27 mouse cellular contexts compared by ENCODE assay signal in genomic region chr17:85700028-85700427, GRCm38 (mm10). TPM values are rescaled to one million over a fixed set of nuclear protein-coding genes. Genes with fewer than 3 reads are reported as not detected.
DNase-seq lines count a peak whose midpoint lies in the region; ATAC-seq lines count a peak whose summit lies in the region.
"Had no signal": no experiment of that assay in that cellular context is flagged by ENCODE, and none has a peak within 500 bp of the region (broad histone marks: within the 10 kb centered on the region; RNA-seq: fewer than 3 reads in every experiment).

No protein-coding gene starts in this region.

- no peaks in the 10 kb centered on the region for H3K9me3 ChIP-seq in forebrain, embryonic 11.5 days (ENCODE audit: control insufficient read depth, low read length)
- no peaks in the 10 kb centered on the region for H3K9me3 ChIP-seq in forebrain, embryonic 12.5 days
- no peaks in the 10 kb centered on the region for H3K9me3 ChIP-seq in midbrain, embryonic 11.5 days (ENCODE audit: control insufficient read depth, low read length)
- H3K9me3 ChIP-seq in midbrain, embryonic 13.5 days = no peaks in the 10 kb centered on the region
- H3K9me3 ChIP-seq: embryonic facial prominence, embryonic 12.5 days; embryonic facial prominence, embryonic 15.5 days; forebrain, embryonic 13.5 days; G1E; heart, embryonic 10.5 days; heart, embryonic 13.5 days had no signal

- H3K27ac ChIP-seq in forebrain, embryonic 11.5 days (ENCODE audit: low read depth, low read length) = no peak overlapping the region
- H3K27ac ChIP-seq in forebrain, embryonic 12.5 days = no peak overlapping the region
- no peak overlapping the region for H3K27ac ChIP-seq in midbrain, embryonic 11.5 days (ENCODE audit: low read depth, low read length)
- H3K27ac ChIP-seq in midbrain, embryonic 13.5 days = no peak overlapping the region
- H3K27ac ChIP-seq: embryonic facial prominence, embryonic 12.5 days; embryonic facial prominence, embryonic 15.5 days; forebrain, embryonic 13.5 days; heart, adult 2 months; heart, embryonic 10.5 days; heart, embryonic 13.5 days; hindbrain, embryonic 14.5 days; hindbrain, postnatal 0 days had no signal

- no peak overlapping the region for H3K9ac ChIP-seq in forebrain, embryonic 11.5 days (ENCODE audit: low read length)
- no peak overlapping the region for H3K9ac ChIP-seq in forebrain, embryonic 12.5 days
- H3K9ac ChIP-seq in midbrain, embryonic 11.5 days (ENCODE audit: low read length) = no peak overlapping the region
- no peak overlapping the region for H3K9ac ChIP-seq in midbrain, embryonic 13.5 days (replicated peaks)
- H3K9ac ChIP-seq: embryonic facial prominence, embryonic 12.5 days; embryonic facial prominence, embryonic 15.5 days; forebrain, embryonic 13.5 days; heart, embryonic 13.5 days; hindbrain, embryonic 14.5 days had no signal

- H3K4me3 ChIP-seq in forebrain, embryonic 11.5 days (ENCODE audit: low read depth, low read length) = no peak overlapping the region
- H3K4me3 ChIP-seq in forebrain, embryonic 12.5 days (replicated peaks) = no peak overlapping the region
- H3K4me3 ChIP-seq in midbrain, embryonic 11.5 days (ENCODE audit: low read depth, low read length) = no peak overlapping the region
- H3K4me3 ChIP-seq in midbrain, embryonic 13.5 days (replicated peaks) = no peak overlapping the region
- H3K4me3 ChIP-seq: embryonic facial prominence, embryonic 12.5 days; embryonic facial prominence, embryonic 15.5 days; forebrain, embryonic 13.5 days; heart, adult 2 months; heart, embryonic 10.5 days; heart, embryonic 13.5 days had no signal

- DNase-seq in forebrain, embryonic 11.5 days (ENCODE audit: low spot score) = peak; percentile 16
- peak; percentile 35 for DNase-seq in midbrain, embryonic 11.5 days (ENCODE audit: low spot score, missing footprints)
- DNase-seq in right cerebral cortex, postnatal 4 days = peak; percentile 59
- no peak for DNase-seq in right cerebral cortex, postnatal 36 days (ENCODE audit: low spot score in 2 of 2)
- DNase-seq in spleen, adult 12 weeks (ENCODE audit: low spot score) = no peak
- DNase-seq: adrenal gland, adult 2 months; adrenal gland, postnatal 14 days; B cell, adult 2 months; cerebellum, adult 11-12 months; cerebellum, adult 8-10 months; gastrocnemius, postnatal 10 days; gastrocnemius, postnatal 36 days; heart, adult 2 months; heart, postnatal 14 days; heart, postnatal 4 days had no signal

- H3K36me3 ChIP-seq in forebrain, embryonic 11.5 days (ENCODE audit: control insufficient read depth, insufficient read depth, low read length) = no peaks in the 10 kb centered on the region
- no peaks in the 10 kb centered on the region for H3K36me3 ChIP-seq in forebrain, embryonic 12.5 days (replicated peaks)
- H3K36me3 ChIP-seq in midbrain, embryonic 11.5 days (ENCODE audit: control insufficient read depth, insufficient read depth, low read length) = no peaks in the 10 kb centered on the region
- H3K36me3 ChIP-seq in midbrain, embryonic 13.5 days = no peaks in the 10 kb centered on the region
- H3K36me3 ChIP-seq: embryonic facial prominence, embryonic 12.5 days; embryonic facial prominence, embryonic 15.5 days; G1E; heart, embryonic 10.5 days; heart, embryonic 13.5 days had no signal

- no peak overlapping the region for H3K4me2 ChIP-seq in forebrain, embryonic 11.5 days (ENCODE audit: low read depth, low read length, severe bottlenecking)
- H3K4me2 ChIP-seq in forebrain, embryonic 12.5 days = no peak overlapping the region
- no peak overlapping the region for H3K4me2 ChIP-seq in midbrain, embryonic 11.5 days
- no peak overlapping the region for H3K4me2 ChIP-seq in midbrain, embryonic 13.5 days (replicated peaks)
- H3K4me2 ChIP-seq: embryonic facial prominence, embryonic 12.5 days; embryonic facial prominence, embryonic 15.5 days; forebrain, embryonic 13.5 days; heart, embryonic 13.5 days; hindbrain, embryonic 14.5 days had no signal

- no peaks in the 10 kb centered on the region for H3K4me1 ChIP-seq in forebrain, embryonic 11.5 days (replicated peaks; ENCODE audit: control insufficient read depth, insufficient read depth, low read length)
- H3K4me1 ChIP-seq in forebrain, embryonic 12.5 days = no peaks in the 10 kb centered on the region
- H3K4me1 ChIP-seq in midbrain, embryonic 11.5 days (ENCODE audit: control insufficient read depth, insufficient read depth, low read length) = no peaks in the 10 kb centered on the region
- H3K4me1 ChIP-seq in midbrain, embryonic 13.5 days (replicated peaks) = no peaks in the 10 kb centered on the region
- H3K4me1 ChIP-seq: embryonic facial prominence, embryonic 15.5 days; forebrain, embryonic 13.5 days had no signal

- H3K27me3 ChIP-seq in forebrain, embryonic 11.5 days (ENCODE audit: control insufficient read depth, insufficient read depth, low read length) = no peaks in the 10 kb centered on the region; the same call in 1 of the 2 replicates
- peaks cover 40% of the 10 kb centered on the region for H3K27me3 ChIP-seq in forebrain, embryonic 12.5 days
- H3K27me3 ChIP-seq in midbrain, embryonic 11.5 days (ENCODE audit: control insufficient read depth, insufficient read depth, low read length) = peaks cover 10% of the 10 kb centered on the region
- peaks cover 62% of the 10 kb centered on the region for H3K27me3 ChIP-seq in midbrain, embryonic 13.5 days

- no peak for ATAC-seq in forebrain, embryonic 11.5 days (replicated peaks; ENCODE audit: low FRiP score)
- ATAC-seq in forebrain, embryonic 12.5 days (ENCODE audit: low FRiP score) = no peak
- no peak for ATAC-seq in midbrain, embryonic 11.5 days (ENCODE audit: low FRiP score)
- no peak for ATAC-seq in midbrain, embryonic 13.5 days
- ATAC-seq: forebrain, embryonic 13.5 days; forebrain, embryonic 16.5 days; hindbrain, postnatal 0 days; Patski had no signal

- 88% methylated on average over 4 of the region's 4 CpGs for WGBS in forebrain, embryonic 11.5 days
- 84% methylated on average over 4 of the region's 4 CpGs for WGBS in forebrain, embryonic 12.5 days
- WGBS in midbrain, embryonic 11.5 days = 80% methylated on average over 4 of the region's 4 CpGs
- 88% methylated on average over 4 of the region's 4 CpGs for WGBS in midbrain, embryonic 13.5 days

RNA-seq across cellular contexts. Expression of gene Six2, which starts 12.0 kb away (rescaled TPM):
- polyA plus RNA-seq in forebrain, embryonic 11.5 days (2014; fragmentation: Nextera tagmentation; extraction: Ambion mirVana) = 12.5 and 12.6 TPM in 2 replicates
- polyA plus RNA-seq in forebrain, embryonic 12.5 days (2016; fragmentation: Nextera tagmentation; extraction: Ambion mirVana) = 6.9 and 9.5 TPM in 2 replicates
- polyA plus RNA-seq in midbrain, embryonic 11.5 days (2014; fragmentation: Nextera tagmentation; extraction: Ambion mirVana) = 5.6 and 6.7 TPM in 2 replicates
- polyA plus RNA-seq in midbrain, embryonic 13.5 days (2015; fragmentation: Nextera tagmentation; extraction: Ambion mirVana) = 0.30 and 0.31 TPM in 2 replicates
- polyA plus RNA-seq: G1E, Patski had no signal

Comparison
In these comparisons a context has a peak if more than half of its experiments do, and no peak if none do; other contexts are left out.
1. DNase-seq: peak in forebrain, embryonic 11.5 days (single experiment), midbrain, embryonic 11.5 days (single experiment) and right cerebral cortex, postnatal 4 days (single experiment); none in right cerebral cortex, postnatal 36 days (0 of 2) and spleen, adult 12 weeks (single experiment).